Mouse (Mus musculus) heart, embryonic 14.5 days (tissue): ENCODE results near the gene Lsg1. TPM values are rescaled to one million over a fixed set of nuclear protein-coding genes. Genes with fewer than 3 reads are reported as not detected.

ENCODE experiments used
- ATAC-seq: fragments of 200-750 bp; cut with Nextera tagmentation; 2 replicates; pipeline ENCODE4 v1.8.0; 2017; ENCODE audit warnings: low read depth, moderate TSS enrichment; ENCODE audit not compliant: insufficient number of reproducible peaks, insufficient read depth, low FRiP score
- H3K27ac ChIP-seq, 2 experiments: fragments of 200-500 bp in 1 of 2; fragments of 300-500 bp in 1 of 2; sonication (generic) in 1 of 2; replicated peaks in 1 of 2; 2 replicates each; pipeline ENCODE4 v1.5.1; 2012 to 2014; ENCODE audit warnings: low read depth in 2 of 2, low read length in 2 of 2, control low read depth in 1 of 2, mild to moderate bottlenecking in 1 of 2, mixed read lengths in 1 of 2; ENCODE audit not compliant: control insufficient read depth in 1 of 2, insufficient read depth in 1 of 2
- H3K27me3 ChIP-seq: fragments of 300-500 bp; sonication (generic); 2 replicates; pipeline ENCODE4 v1.6.1; 2014; ENCODE audit warnings: mild to moderate bottlenecking, low read length, control low read depth; ENCODE audit not compliant: control insufficient read depth, insufficient read depth
- H3K36me3 ChIP-seq: fragments of 300-500 bp; sonication (generic); 2 replicates; pipeline ENCODE4 v1.6.1; 2014; ENCODE audit warnings: mild to moderate bottlenecking, control low read depth, low read length, mixed read lengths; ENCODE audit not compliant: control insufficient read depth, insufficient read depth
- H3K4me1 ChIP-seq, 2 experiments: fragments of 200-500 bp in 1 of 2; fragments of 300-500 bp in 1 of 2; sonication (generic) in 1 of 2; 2 replicates each; pipeline ENCODE4 v1.6.1; 2012 to 2014; ENCODE audit warnings: low read length in 2 of 2, control low read depth in 1 of 2, mixed read lengths in 1 of 2; ENCODE audit not compliant: control insufficient read depth in 2 of 2, insufficient read depth in 2 of 2
- H3K4me2 ChIP-seq: fragments of 300-500 bp; sonication (generic); 2 replicates; pipeline ENCODE4 v1.6.1; 2014; ENCODE audit warnings: mild to moderate bottlenecking, low read length
- H3K4me3 ChIP-seq, 2 experiments: fragments of 200-500 bp in 1 of 2; fragments of 300-500 bp in 1 of 2; sonication (generic) in 1 of 2; 2 replicates each; pipeline ENCODE4 v1.5.1; 2012 to 2014; ENCODE audit warnings: low read length in 2 of 2, mild to moderate bottlenecking in 2 of 2, control low read depth in 1 of 2, low read depth in 1 of 2, moderate library complexity in 1 of 2; ENCODE audit not compliant: control insufficient read depth in 1 of 2, insufficient read depth in 1 of 2
- H3K9ac ChIP-seq: fragments of 300-500 bp; sonication (generic); 2 replicates; pipeline ENCODE4 v1.6.1; 2014; ENCODE audit warnings: mild to moderate bottlenecking, low read length
- H3K9me3 ChIP-seq: fragments of 300-500 bp; sonication (generic); 2 replicates; pipeline ENCODE4 v1.6.1; 2016; ENCODE audit warnings: low read length, control low read depth; ENCODE audit not compliant: control insufficient read depth
- WGBS: fragments of 180-500 bp; shearing (Covaris S2); extraction: QIAGEN DNeasy Blood & Tissue Kit; methylation state at CpG from one replicate; pipeline ENCODE4 v1.1.7; 2014; 5-methylcytosine and 5-hydroxymethylcytosine counted together
- polyA plus RNA-seq: library from polyadenylated mRNA; unstranded; fragments of >200 nt; fragmentation: Nextera tagmentation; extraction: Ambion mirVana; gene quantifications from 2 replicates; pipeline ENCODE4 v1.2.1, GENCODE M21; 2014

Gene Lsg1
- polyA plus RNA-seq, 1 experiment from 2014 or later: 39.0 TPM

- Histone ChIP-seq H3K4me1 (peaks cover 30 to 38% of the 10 kb centered on the region in 2 experiments), H3K4me2 (peak overlapping the region; percentile 2; the same call in 1 of the 2 replicates)
Observed at GRCm38 (mm10) chr16:30604061-30604806, 16.8 kb upstream of the Lsg1 start.

GRCm38 (mm10) chr16:30603531-30603842 is 16.1 kb upstream of the Lsg1 start:
- H3K4me2 ChIP-seq: peak overlapping the region; percentile 97
- no peaks in the 10 kb centered on the region for H3K27me3 ChIP-seq
- H3K27ac ChIP-seq: no peak overlapping the region
- no peaks in the 10 kb centered on the region for H3K9me3 ChIP-seq
- no peak overlapping the region for H3K4me3 ChIP-seq
- H3K9ac ChIP-seq: no peak overlapping the region
- peaks cover 30 to 38% of the 10 kb centered on the region in 2 experiments for H3K4me1 ChIP-seq
- WGBS: 69% methylated on average over 9 of the region's 9 CpGs
- no peak for ATAC-seq
- 0 out of 2 replicates have a peak, but pooled peaks cover 3% of the 10 kb centered on the region for H3K36me3 ChIP-seq

More at GRCm38 (mm10) chr16:30604061-30604806, 16.8 kb upstream of the Lsg1 start:
- 0 out of 2 replicates have a peak, but pooled peaks cover 3% of the 10 kb centered on the region for H3K36me3 ChIP-seq
- H3K27me3 ChIP-seq: no peaks in the 10 kb centered on the region
- no peaks in the 10 kb centered on the region for H3K9me3 ChIP-seq
- no peak for ATAC-seq
- no peak overlapping the region for H3K9ac ChIP-seq
- H3K27ac ChIP-seq: peak overlapping the region in 1 of 2 experiments; percentile 4; a peak in 1 of 4 replicates
- WGBS: 54% methylated on average over 16 of the region's 16 CpGs
- no peak overlapping the region for H3K4me3 ChIP-seq

GRCm38 (mm10) chr16:30602684-30603530 is 15.5 kb upstream of the Lsg1 start:
- no peak overlapping the region for H3K9ac ChIP-seq
- no peak overlapping the region for H3K27ac ChIP-seq
- H3K9me3 ChIP-seq: no peaks in the 10 kb centered on the region
- ATAC-seq: no peak
- peak overlapping the region; percentile 4 to 89; a peak in 1 of 4 replicates for H3K4me3 ChIP-seq
- H3K4me2 ChIP-seq: peak overlapping the region; percentile 97
- WGBS: 45% methylated on average over 18 of the region's 18 CpGs
- H3K36me3 ChIP-seq: 0 out of 2 replicates have a peak, but pooled peaks cover 3% of the 10 kb centered on the region
- H3K27me3 ChIP-seq: no peaks in the 10 kb centered on the region
- H3K4me1 ChIP-seq: peaks cover 30 to 38% of the 10 kb centered on the region in 2 experiments

GRCm38 (mm10) chr16:30601946-30602345 is 14.6 kb upstream of the Lsg1 start:
- 27% methylated on average over 7 of the region's 7 CpGs for WGBS
- H3K9me3 ChIP-seq: no peaks in the 10 kb centered on the region
- H3K27ac ChIP-seq: peak overlapping the region; percentile 8 to 39; a peak in 3 of 4 replicates
- ATAC-seq: no peak
- no peaks in the 10 kb centered on the region for H3K27me3 ChIP-seq
- H3K4me1 ChIP-seq: peaks cover 34 to 42% of the 10 kb centered on the region in 2 experiments
- peak overlapping the region; percentile 88 for H3K9ac ChIP-seq
- H3K36me3 ChIP-seq: 0 out of 2 replicates have a peak, but pooled peaks cover 3% of the 10 kb centered on the region
- peak overlapping the region; percentile 58 to 89 for H3K4me3 ChIP-seq
- H3K4me2 ChIP-seq: peak overlapping the region; percentile 97

- no peaks in the 10 kb centered on the region for H3K9me3 ChIP-seq
- 0 out of 2 replicates have a peak, but pooled peaks cover 3% of the 10 kb centered on the region for H3K36me3 ChIP-seq
- H3K27ac ChIP-seq: peak overlapping the region in 1 of 2 experiments; percentile 39; a peak in 3 of 4 replicates
- peaks cover 39 to 46% of the 10 kb centered on the region in 2 experiments for H3K4me1 ChIP-seq
- peak overlapping the region; percentile 58 to 89 for H3K4me3 ChIP-seq
- no peak for ATAC-seq
- peak overlapping the region; percentile 97 for H3K4me2 ChIP-seq
- peak overlapping the region; percentile 88 for H3K9ac ChIP-seq
- no peaks in the 10 kb centered on the region for H3K27me3 ChIP-seq
- 8% methylated on average over 42 of the region's 42 CpGs for WGBS
Observed at GRCm38 (mm10) chr16:30601046-30601832, 13.8 kb upstream of the Lsg1 start.

GRCm38 (mm10) chr16:30600431-30601045 is 13.1 kb upstream of the Lsg1 start:
- Histone ChIP-seq H3K4me2 (peak overlapping the region; percentile 97), H3K4me3 (peak overlapping the region; percentile 58 to 89), H3K9me3 (no peaks in the 10 kb centered on the region), H3K27ac (peak overlapping the region; percentile 47 to 92; a peak in 3 of 4 replicates), H3K4me1 (peaks cover 39 to 46% of the 10 kb centered on the region in 2 experiments), H3K27me3 (no peaks in the 10 kb centered on the region), H3K9ac (peak overlapping the region; percentile 88), H3K36me3 (0 out of 2 replicates have a peak, but pooled peaks cover 3% of the 10 kb centered on the region)
- WGBS: under 1% methylated on average over 53 of the region's 53 CpGs
- ATAC-seq: peak; percentile 36; the same call in 1 of the 2 replicates
